Mouse (Mus musculus): ENCODE measurements around the gene Ovol3. TPM values are rescaled to one million over a fixed set of nuclear protein-coding genes. Genes with fewer than 3 reads are reported as not detected.
A peak's percentile ranks its signal among the peaks of the same experiment; 100 is the strongest.
"Not testable (repeated sequence)": the region's sequence is repeated elsewhere in the genome, so short reads cannot be mapped to it uniquely, and the experiment has no call there.

The Ovol3 gene
- polyA plus RNA-seq, 1 experiment = 1.4 TPM

GRCm38 (mm10) chr7:30219293-30220007 lies 16.1 kb downstream of the Ovol3 start:
- H3K4me1 ChIP-seq (replicated peaks; ENCODE audit: control insufficient read depth, insufficient read depth, low read length) = peaks cover 21% of the 10 kb centered on the region
- peak; percentile 66 for DNase-seq
- peak overlapping the region; percentile 48 for H3K4me3 ChIP-seq (ENCODE audit: control insufficient read depth, insufficient read depth, low read length)
- TF ChIP-seq CTCF (IDR thresholded peaks at IDR 0.05; ENCODE audit: borderline replicate concordance, control insufficient read depth, extremely low read depth, insufficient read depth, low read length, poor library complexity) (no peak), POLR2A (IDR thresholded peaks at IDR 0.05; ENCODE audit: control insufficient read depth, extremely low read depth, insufficient read depth, low read length, poor library complexity) (no peak)
- 2% methylated on average over 16 of the region's 16 CpGs for whole genome bisulfite sequencing
- no peaks in the 10 kb centered on the region for H3K27me3 ChIP-seq (ENCODE audit: control insufficient read depth, insufficient read depth, low read length)
- 0 out of 2 replicates have a peak, but pooled peaks cover 4% of the 10 kb centered on the region for H3K36me3 ChIP-seq (ENCODE audit: control insufficient read depth, insufficient read depth, low read length)
- H3K27ac ChIP-seq (ENCODE audit: control insufficient read depth, insufficient read depth, low read length) = peak overlapping the region; percentile 88

- H3K4me1 ChIP-seq (replicated peaks; ENCODE audit: control insufficient read depth, insufficient read depth, low read length) = peaks cover 21% of the 10 kb centered on the region
- 98% methylated on average over 2 of the region's 2 CpGs for WGBS
- DNase-seq = no peak
Measured at GRCm38 (mm10) chr7:30217277-30217676, 18.2 kb downstream of the Ovol3 start.

GRCm38 (mm10) chr7:30216723-30217151 lies 18.8 kb downstream of the Ovol3 start:
- peak; percentile 67 for DNase-seq
- H3K4me3 ChIP-seq (ENCODE audit: control insufficient read depth, insufficient read depth, low read length) = no peak overlapping the region
- no peaks in the 10 kb centered on the region for H3K27me3 ChIP-seq (ENCODE audit: control insufficient read depth, insufficient read depth, low read length)
- whole genome bisulfite sequencing = 2% methylated on average over 16 of the region's 16 CpGs
- peak; percentile 92 for TF ChIP-seq CTCF (IDR thresholded peaks at IDR 0.05; ENCODE audit: borderline replicate concordance, control insufficient read depth, extremely low read depth, insufficient read depth, low read length, poor library complexity)
- no peak for TF ChIP-seq POLR2A (IDR thresholded peaks at IDR 0.05; ENCODE audit: control insufficient read depth, extremely low read depth, insufficient read depth, low read length, poor library complexity)
- no peaks in the 10 kb centered on the region for H3K36me3 ChIP-seq (ENCODE audit: control insufficient read depth, insufficient read depth, low read length)
- peaks cover 21% of the 10 kb centered on the region for H3K4me1 ChIP-seq (replicated peaks; ENCODE audit: control insufficient read depth, insufficient read depth, low read length)
- no peak overlapping the region for H3K27ac ChIP-seq (ENCODE audit: control insufficient read depth, insufficient read depth, low read length)

More at GRCm38 (mm10) chr7:30217277-30217676, 18.2 kb downstream of the Ovol3 start:
- Histone ChIP-seq H3K36me3 (ENCODE audit: control insufficient read depth, insufficient read depth, low read length) (no peaks in the 10 kb centered on the region), H3K4me3 (ENCODE audit: control insufficient read depth, insufficient read depth, low read length) (no peak overlapping the region), H3K27me3 (ENCODE audit: control insufficient read depth, insufficient read depth, low read length) (no peaks in the 10 kb centered on the region), H3K27ac (ENCODE audit: control insufficient read depth, insufficient read depth, low read length) (no peak overlapping the region)
- TF ChIP-seq CTCF (IDR thresholded peaks at IDR 0.05; ENCODE audit: borderline replicate concordance, control insufficient read depth, extremely low read depth, insufficient read depth, low read length, poor library complexity) (no peak), POLR2A (IDR thresholded peaks at IDR 0.05; ENCODE audit: control insufficient read depth, extremely low read depth, insufficient read depth, low read length, poor library complexity) (no peak)

GRCm38 (mm10) chr7:30215875-30216274 lies 19.6 kb downstream of the Ovol3 start:
- peaks cover 19% of the 10 kb centered on the region for H3K4me1 ChIP-seq (replicated peaks; ENCODE audit: control insufficient read depth, insufficient read depth, low read length)
- no peak overlapping the region for H3K4me3 ChIP-seq (ENCODE audit: control insufficient read depth, insufficient read depth, low read length)
- no peaks in the 10 kb centered on the region for H3K27me3 ChIP-seq (ENCODE audit: control insufficient read depth, insufficient read depth, low read length)
- no peaks in the 10 kb centered on the region for H3K36me3 ChIP-seq (ENCODE audit: control insufficient read depth, insufficient read depth, low read length)
- 96% methylated on average over 3 of the region's 3 CpGs for WGBS
- no peak overlapping the region for H3K27ac ChIP-seq (ENCODE audit: control insufficient read depth, insufficient read depth, low read length)
- TF ChIP-seq CTCF (IDR thresholded peaks at IDR 0.05; ENCODE audit: borderline replicate concordance, control insufficient read depth, extremely low read depth, insufficient read depth, low read length, poor library complexity) (no peak), POLR2A (IDR thresholded peaks at IDR 0.05; ENCODE audit: control insufficient read depth, extremely low read depth, insufficient read depth, low read length, poor library complexity) (no peak)
- DNase-seq = no peak

- H3K27ac ChIP-seq (ENCODE audit: control insufficient read depth, insufficient read depth, low read length) = no peak overlapping the region
- TF ChIP-seq CTCF (IDR thresholded peaks at IDR 0.05; ENCODE audit: borderline replicate concordance, control insufficient read depth, extremely low read depth, insufficient read depth, low read length, poor library complexity) = no peak
- TF ChIP-seq POLR2A (IDR thresholded peaks at IDR 0.05; ENCODE audit: control insufficient read depth, extremely low read depth, insufficient read depth, low read length, poor library complexity) = no peak
- 97% methylated on average over 3 of the region's 3 CpGs for WGBS
- no peaks in the 10 kb centered on the region for H3K27me3 ChIP-seq (ENCODE audit: control insufficient read depth, insufficient read depth, low read length)
- H3K4me1 ChIP-seq (replicated peaks; ENCODE audit: control insufficient read depth, insufficient read depth, low read length) = peaks cover 6% of the 10 kb centered on the region
- no peak overlapping the region for H3K4me3 ChIP-seq (ENCODE audit: control insufficient read depth, insufficient read depth, low read length)
- H3K36me3 ChIP-seq (ENCODE audit: control insufficient read depth, insufficient read depth, low read length) = no peaks in the 10 kb centered on the region
- DNase-seq = no peak
Measured at GRCm38 (mm10) chr7:30213881-30214280, 21.6 kb downstream of the Ovol3 start.

GRCm38 (mm10) chr7:30211025-30211424 lies 24.5 kb downstream of the Ovol3 start:
- H3K4me1 ChIP-seq (replicated peaks; ENCODE audit: control insufficient read depth, insufficient read depth, low read length) = no peaks in the 10 kb centered on the region
- TF ChIP-seq POLR2A (IDR thresholded peaks at IDR 0.05; ENCODE audit: control insufficient read depth, extremely low read depth, insufficient read depth, low read length, poor library complexity) = no peak
- no peak for TF ChIP-seq CTCF (IDR thresholded peaks at IDR 0.05; ENCODE audit: borderline replicate concordance, control insufficient read depth, extremely low read depth, insufficient read depth, low read length, poor library complexity)
- no peak for DNase-seq
- H3K27ac ChIP-seq (ENCODE audit: control insufficient read depth, insufficient read depth, low read length) = no peak overlapping the region
- no peaks in the 10 kb centered on the region for H3K36me3 ChIP-seq (ENCODE audit: control insufficient read depth, insufficient read depth, low read length)
- H3K4me3 ChIP-seq (ENCODE audit: control insufficient read depth, insufficient read depth, low read length) = no peak overlapping the region
- 80% methylated on average over 4 of the region's 4 CpGs for whole genome bisulfite sequencing
- H3K27me3 ChIP-seq (ENCODE audit: control insufficient read depth, insufficient read depth, low read length) = no peaks in the 10 kb centered on the region

GRCm38 (mm10) chr7:30206364-30206763 lies 29.2 kb downstream of the Ovol3 start:
- H3K4me3 ChIP-seq (ENCODE audit: control insufficient read depth, insufficient read depth, low read length); H3K27ac ChIP-seq (ENCODE audit: control insufficient read depth, insufficient read depth, low read length); H3K27me3 ChIP-seq (ENCODE audit: control insufficient read depth, insufficient read depth, low read length); H3K36me3 ChIP-seq (ENCODE audit: control insufficient read depth, insufficient read depth, low read length); DNase-seq; H3K4me1 ChIP-seq (replicated peaks; ENCODE audit: control insufficient read depth, insufficient read depth, low read length): not testable (repeated sequence)
- WGBS = 62% methylated on average over 5 of the region's 5 CpGs
